Mouse (Mus musculus) olfactory bulb, adult 2 months (tissue): ENCODE measurements around the gene Snx20.

Source experiments
- CTCF ChIP-seq: fragments of 200-500 bp; IDR thresholded peaks from 2 replicates; pipeline ENCODE4 v1.5.1; 2012; ENCODE audit warnings: low read depth, mild to moderate bottlenecking, low read length, moderate library complexity; ENCODE audit not compliant: insufficient read depth
- POLR2A ChIP-seq: fragments of 200-500 bp; IDR thresholded peaks from 2 replicates; pipeline ENCODE4 v1.6.1; 2012; ENCODE audit warnings: mild to moderate bottlenecking, low read depth, low read length, moderate library complexity; ENCODE audit not compliant: insufficient read depth

GRCm38 (mm10) chr8:88666435-88666834, 30.5 kb upstream of the Snx20 start:
- TF ChIP-seq CTCF (no peak), POLR2A (no peak)
